Mouse (Mus musculus): Measurements from ENCODE around the gene Sephs2. TPM values are rescaled to one million over a fixed set of nuclear protein-coding genes. Genes with fewer than 3 reads are reported as not detected.

The Sephs2 gene
- polyA plus RNA-seq, 1 experiment: 29.4 TPM

DNA sequence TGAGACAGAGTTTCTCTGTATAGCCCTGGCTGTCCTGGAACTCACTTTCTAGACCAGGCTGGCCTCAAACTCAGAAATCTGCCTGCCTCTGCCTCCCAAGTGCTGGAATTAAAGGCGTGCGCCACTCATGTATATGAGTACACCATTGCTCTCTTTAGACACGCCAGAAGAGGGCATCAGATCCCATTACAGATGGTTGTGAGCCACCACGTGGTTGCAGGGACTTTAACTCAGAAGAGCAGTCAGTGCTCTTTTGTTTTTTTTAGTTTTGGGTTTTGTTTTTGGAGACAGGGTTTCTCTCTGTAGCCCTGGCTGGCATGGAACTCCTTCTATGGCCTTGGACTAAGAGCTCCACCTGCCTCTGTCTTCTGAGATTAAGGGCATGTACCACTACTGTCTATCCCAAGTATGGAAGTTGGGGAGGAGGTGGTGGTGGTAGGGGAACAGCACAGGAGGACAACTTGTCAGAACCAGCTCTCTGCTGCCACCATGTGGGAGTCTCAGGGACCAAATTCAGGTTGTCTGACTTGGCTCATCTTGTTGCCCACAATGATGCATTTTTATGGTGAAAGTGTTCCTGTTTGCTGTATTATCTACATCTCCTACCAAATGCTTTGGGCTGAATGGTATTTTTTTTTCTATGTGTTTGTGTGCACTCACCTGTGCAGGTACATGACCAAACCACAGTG lies 45.1 kb downstream of the Sephs2 start:
- Histone ChIP-seq H3K4me1 (ENCODE audit: control insufficient read depth, insufficient read depth, low read length) (peaks cover 2% of the 10 kb centered on the region; the same call in 1 of the 2 replicates), H3K4me3 (ENCODE audit: insufficient read depth, low read length) (no peak overlapping the region), H3K27ac (ENCODE audit: insufficient read depth, low read length) (no peak overlapping the region)
- TF ChIP-seq POLR2A (IDR thresholded peaks at IDR 0.05; ENCODE audit: low read depth, low read length) (0 out of 2 replicates have a peak, but pooled peaks have one; percentile 36), CTCF (IDR thresholded peaks at IDR 0.05; ENCODE audit: borderline replicate concordance, insufficient read depth, low read length) (peak; percentile 58; the same call in 1 of the 2 replicates)

DNA sequence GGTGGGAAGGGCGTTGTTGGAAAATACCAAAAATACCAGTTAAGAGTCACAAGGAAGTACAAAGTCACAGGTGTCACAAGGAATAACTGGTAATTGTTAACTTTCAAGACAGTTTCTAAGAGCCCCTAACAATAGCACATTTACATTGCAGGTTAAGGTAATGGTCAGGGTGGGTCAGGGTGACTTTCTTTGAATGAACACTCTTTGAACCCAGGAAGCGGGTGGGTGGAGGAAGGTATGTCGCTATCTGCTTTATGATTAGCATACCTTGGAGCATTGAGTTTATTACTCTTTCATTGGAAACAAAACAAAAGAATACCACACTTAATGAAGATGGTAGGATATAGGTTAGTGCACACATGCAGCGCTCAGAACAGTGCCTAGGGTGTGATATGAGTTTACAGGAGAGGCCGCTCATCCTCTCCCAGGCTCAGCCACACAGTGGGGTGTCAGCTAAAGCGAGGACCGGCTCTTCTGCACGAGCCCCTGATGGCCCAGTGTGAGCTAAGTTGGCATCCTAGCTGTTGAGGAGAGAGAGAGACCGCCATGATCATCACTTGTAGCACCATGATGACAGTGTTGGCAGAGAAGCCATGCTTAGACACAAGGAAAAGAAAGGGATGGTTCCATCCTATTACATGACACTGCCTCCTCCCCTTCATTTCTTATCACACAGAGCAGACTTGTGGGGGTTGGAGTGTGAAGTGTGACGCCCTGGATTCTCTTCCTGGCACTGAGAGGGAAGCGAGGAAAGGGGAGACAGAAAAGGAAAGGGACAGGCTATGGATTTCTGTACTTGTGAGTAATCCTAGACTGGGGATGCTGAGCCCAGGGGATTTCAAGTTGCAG lies 48.5 kb downstream of the Sephs2 start:
- no peak overlapping the region for H3K4me3 ChIP-seq (ENCODE audit: insufficient read depth, low read length)
- no peak for TF ChIP-seq CTCF (IDR thresholded peaks at IDR 0.05; ENCODE audit: borderline replicate concordance, insufficient read depth, low read length)
- no peak for TF ChIP-seq POLR2A (IDR thresholded peaks at IDR 0.05; ENCODE audit: low read depth, low read length)
- H3K4me1 ChIP-seq (ENCODE audit: control insufficient read depth, insufficient read depth, low read length): no peaks in the 10 kb centered on the region

DNA sequence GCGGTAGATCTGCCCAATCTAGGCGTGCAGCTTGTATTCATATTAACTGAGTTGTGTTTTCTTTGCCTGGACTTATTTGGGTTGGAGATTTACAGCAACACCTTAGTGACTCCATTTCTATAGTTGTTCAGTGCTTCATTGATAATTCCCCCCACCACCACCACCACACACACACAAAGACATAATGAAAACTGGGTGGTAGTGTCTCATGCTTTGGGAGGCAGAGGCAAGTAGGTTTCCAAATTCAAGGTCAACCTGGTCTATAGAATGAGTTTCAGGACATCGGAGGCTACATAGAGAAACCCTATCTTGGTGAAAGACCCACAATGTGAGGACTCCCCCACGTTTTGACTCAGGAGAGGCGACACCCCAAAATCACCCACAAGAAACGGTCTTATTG lies 49.2 kb downstream of the Sephs2 start:
- no peak overlapping the region for H3K27ac ChIP-seq (ENCODE audit: insufficient read depth, low read length)
- no peak overlapping the region for H3K4me3 ChIP-seq (ENCODE audit: insufficient read depth, low read length)
- TF ChIP-seq POLR2A (IDR thresholded peaks at IDR 0.05; ENCODE audit: low read depth, low read length) (no peak), CTCF (IDR thresholded peaks at IDR 0.05; ENCODE audit: borderline replicate concordance, insufficient read depth, low read length) (no peak)
- H3K4me1 ChIP-seq (ENCODE audit: control insufficient read depth, insufficient read depth, low read length): no peaks in the 10 kb centered on the region

More for the DNA sequence above, 48.5 kb downstream of the Sephs2 start:
- no peak overlapping the region for H3K27ac ChIP-seq (ENCODE audit: insufficient read depth, low read length)

DNA sequence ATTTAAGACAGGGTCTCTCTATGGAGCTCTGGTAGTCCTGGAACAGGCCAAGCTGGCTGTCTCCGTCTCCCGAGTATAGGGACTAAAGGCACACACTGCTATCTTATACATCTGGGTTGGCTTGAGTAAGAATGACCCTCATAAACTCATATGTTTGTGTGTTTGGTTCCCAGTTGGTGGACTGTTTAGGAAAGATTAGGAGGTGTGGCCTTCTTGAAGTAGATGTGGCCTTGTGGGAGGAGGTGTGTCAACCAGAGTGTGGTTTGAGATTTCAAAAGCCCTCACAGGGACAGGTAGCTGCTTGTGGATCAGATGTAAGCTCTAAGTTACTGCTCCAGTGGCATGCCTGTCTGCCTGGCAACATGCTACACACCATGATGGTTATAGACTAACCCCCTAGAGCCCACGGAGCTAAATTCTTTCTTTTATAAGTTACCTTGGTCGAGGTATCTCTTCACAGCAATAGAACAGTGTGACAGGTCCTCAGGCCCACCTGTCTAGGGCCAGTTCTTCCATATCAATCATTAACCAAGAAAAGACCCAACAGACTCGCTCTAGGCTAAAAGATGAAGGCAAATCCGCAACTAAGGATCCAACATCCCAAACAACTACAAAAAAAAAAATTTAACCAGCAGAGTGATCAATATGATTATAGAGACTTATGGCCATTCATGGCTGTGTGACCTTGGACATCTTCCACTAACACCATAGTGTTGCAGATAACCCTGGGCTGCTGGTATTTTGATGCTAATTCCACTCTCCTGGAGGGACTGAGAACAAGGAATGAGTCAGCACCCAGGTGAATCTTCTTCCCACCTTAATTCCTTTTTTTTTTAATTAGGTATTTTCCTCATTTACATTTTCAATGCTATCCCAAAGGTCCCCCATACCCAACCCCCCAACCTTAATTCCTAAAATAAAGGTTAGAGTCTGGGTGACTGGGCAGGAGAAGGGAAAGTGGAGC lies 50.1 kb downstream of the Sephs2 start:
- TF ChIP-seq CTCF (IDR thresholded peaks at IDR 0.05; ENCODE audit: borderline replicate concordance, insufficient read depth, low read length) (no peak), POLR2A (IDR thresholded peaks at IDR 0.05; ENCODE audit: low read depth, low read length) (no peak)
- Histone ChIP-seq H3K4me1 (ENCODE audit: control insufficient read depth, insufficient read depth, low read length) (no peaks in the 10 kb centered on the region), H3K27ac (ENCODE audit: insufficient read depth, low read length) (no peak overlapping the region), H3K4me3 (ENCODE audit: insufficient read depth, low read length) (no peak overlapping the region)

DNA sequence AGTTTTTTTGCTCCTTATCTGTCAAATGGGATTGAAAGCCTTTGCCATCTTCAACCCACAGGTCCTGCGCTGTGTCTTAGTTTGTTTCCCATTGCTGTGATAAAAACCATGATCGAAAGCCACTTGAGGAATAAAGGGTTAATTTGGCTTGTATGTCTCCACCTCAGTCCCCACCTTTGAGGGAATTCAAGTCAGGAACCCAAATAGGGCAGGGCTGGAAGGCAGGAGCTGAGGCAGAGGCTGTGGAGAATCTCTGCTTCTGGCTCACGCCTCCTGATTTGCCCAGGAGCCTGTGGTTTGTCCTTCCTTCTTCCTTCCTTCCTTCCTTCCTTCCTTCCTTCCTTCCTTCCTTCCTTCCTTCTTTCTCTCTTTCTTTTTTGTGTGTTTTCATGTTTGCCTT lies 50.7 kb downstream of the Sephs2 start:
- no peak overlapping the region for H3K27ac ChIP-seq (ENCODE audit: insufficient read depth, low read length)
- TF ChIP-seq CTCF (IDR thresholded peaks at IDR 0.05; ENCODE audit: borderline replicate concordance, insufficient read depth, low read length) (no peak), POLR2A (IDR thresholded peaks at IDR 0.05; ENCODE audit: low read depth, low read length) (no peak)
- H3K4me3 ChIP-seq (ENCODE audit: insufficient read depth, low read length): no peak overlapping the region
- H3K4me1 ChIP-seq (ENCODE audit: control insufficient read depth, insufficient read depth, low read length): no peaks in the 10 kb centered on the region

Other genes starting within 250 kb of the Sephs2 start
- gene Maz, start 247.0 kb downstream of the Sephs2 start, polyA plus RNA-seq (2011; ENCODE audit: insufficient read length, low read depth, missing spikeins): 86.9 and 127 TPM in 2 replicates
- gene Kif22, start 231.6 kb downstream of the Sephs2 start, polyA plus RNA-seq (2011; ENCODE audit: insufficient read length, low read depth, missing spikeins): 22.5 and 37.4 TPM in 2 replicates
- gene Zg16, start 186.7 kb downstream of the Sephs2 start, polyA plus RNA-seq (2011; ENCODE audit: insufficient read length, low read depth, missing spikeins): not detected in 2 replicates
- gene AI467606, start 182.7 kb downstream of the Sephs2 start, polyA plus RNA-seq (2011; ENCODE audit: insufficient read length, low read depth, missing spikeins): 0.42 and 1.1 TPM in 2 replicates
- 0.25 TPM in 1 of 2 replicates, not detected in the other for gene Qprt, start 151.8 kb downstream of the Sephs2 start, polyA plus RNA-seq (2011; ENCODE audit: insufficient read length, low read depth, missing spikeins)
- not detected in 2 replicates for gene Spn, start 136.2 kb downstream of the Sephs2 start, polyA plus RNA-seq (2011; ENCODE audit: insufficient read length, low read depth, missing spikeins)
- 66.3 and 74.3 TPM in 2 replicates for gene Cd2bp2, start 78.0 kb downstream of the Sephs2 start, polyA plus RNA-seq (2011; ENCODE audit: insufficient read length, low read depth, missing spikeins)
- gene Tbc1d10b, start 65.6 kb downstream of the Sephs2 start, polyA plus RNA-seq (2011; ENCODE audit: insufficient read length, low read depth, missing spikeins): 37.0 and 37.5 TPM in 2 replicates
- 1.4 and 1.7 TPM in 2 replicates for gene Mylpf, start 65.2 kb downstream of the Sephs2 start, polyA plus RNA-seq (2011; ENCODE audit: insufficient read length, low read depth, missing spikeins)
- 11.0 and 12.4 TPM in 2 replicates for gene Zfp553, start 41.0 kb downstream of the Sephs2 start, polyA plus RNA-seq (2011; ENCODE audit: insufficient read length, low read depth, missing spikeins)
- 3.9 and 4.2 TPM in 2 replicates for gene Sept1, start 40.9 kb downstream of the Sephs2 start, polyA plus RNA-seq (2011; ENCODE audit: insufficient read length, low read depth, missing spikeins)
- gene Zfp771, start 29.8 kb downstream of the Sephs2 start, polyA plus RNA-seq (2011; ENCODE audit: insufficient read length, low read depth, missing spikeins): 21.3 and 24.3 TPM in 2 replicates
- 29.0 and 30.6 TPM in 2 replicates for gene Dctpp1, start 13.3 kb downstream of the Sephs2 start, polyA plus RNA-seq (2011; ENCODE audit: insufficient read length, low read depth, missing spikeins)
- gene Itgal, start 22.2 kb upstream of the Sephs2 start, polyA plus RNA-seq (2011; ENCODE audit: insufficient read length, low read depth, missing spikeins): 0.20 and 0.56 TPM in 2 replicates
- 18.4 and 20.7 TPM in 2 replicates for gene Zfp768, start 71.5 kb upstream of the Sephs2 start, polyA plus RNA-seq (2011; ENCODE audit: insufficient read length, low read depth, missing spikeins)
- gene Zfp747, start 102.0 kb upstream of the Sephs2 start, polyA plus RNA-seq (2011; ENCODE audit: insufficient read length, low read depth, missing spikeins): 4.5 and 7.0 TPM in 2 replicates
- gene 9130019O22Rik, start 113.1 kb upstream of the Sephs2 start, polyA plus RNA-seq (2011; ENCODE audit: insufficient read length, low read depth, missing spikeins): 1.6 and 2.1 TPM in 2 replicates
- 5.3 and 7.1 TPM in 2 replicates for gene E430018J23Rik, start 119.6 kb upstream of the Sephs2 start, polyA plus RNA-seq (2011; ENCODE audit: insufficient read length, low read depth, missing spikeins)
- 3.3 and 5.0 TPM in 2 replicates for gene Zfp764, start 132.8 kb upstream of the Sephs2 start, polyA plus RNA-seq (2011; ENCODE audit: insufficient read length, low read depth, missing spikeins)
- 9.6 and 11.0 TPM in 2 replicates for gene Zfp688, start 148.0 kb upstream of the Sephs2 start, polyA plus RNA-seq (2011; ENCODE audit: insufficient read length, low read depth, missing spikeins)
- 1.8 and 3.2 TPM in 2 replicates for gene Zfp689, start 175.1 kb upstream of the Sephs2 start, polyA plus RNA-seq (2011; ENCODE audit: insufficient read length, low read depth, missing spikeins)
- 73.6 and 83.0 TPM in 2 replicates for gene Prr14, start 185.6 kb upstream of the Sephs2 start, polyA plus RNA-seq (2011; ENCODE audit: insufficient read length, low read depth, missing spikeins)
- 54.2 and 58.1 TPM in 2 replicates for gene Fbrs, start 205.1 kb upstream of the Sephs2 start, polyA plus RNA-seq (2011; ENCODE audit: insufficient read length, low read depth, missing spikeins)
- gene Srcap, start 237.9 kb upstream of the Sephs2 start, polyA plus RNA-seq (2011; ENCODE audit: insufficient read length, low read depth, missing spikeins): 63.8 and 64.6 TPM in 2 replicates
- 10.3 and 12.0 TPM in 2 replicates for gene Gm42715, start 245.5 kb upstream of the Sephs2 start, polyA plus RNA-seq (2011; ENCODE audit: insufficient read length, low read depth, missing spikeins)